Mouse (Mus musculus) adrenal gland, postnatal 4 days (tissue): Measurements from ENCODE around the gene Gcn1l1. TPM values are rescaled to one million over a fixed set of nuclear protein-coding genes. Genes with fewer than 3 reads are reported as not detected.

Experiments used
- DNase-seq, 2 experiments: peaks; one replicate each; pipeline ENCODE4 v3.0.0; 2021 to 2022; ENCODE audit warnings: low spot score in 2 of 2, mixed read lengths in 2 of 2
- microRNA-seq: library from miRNA; unstranded; fragments of <30 nt; microRNA quantifications from one replicate; pipeline ENCODE4 v1.2.0, GENCODE M21; 2021
- total RNA-seq, 2 experiments: library from RNA; stranded (reverse); gene quantifications; 2 replicates each; pipeline ENCODE4 v1.2.3; 2021

Gcn1l1 gene
- total RNA-seq, 2 experiments from 2014 or later: 83.5 to 87.5 TPM

DNA sequence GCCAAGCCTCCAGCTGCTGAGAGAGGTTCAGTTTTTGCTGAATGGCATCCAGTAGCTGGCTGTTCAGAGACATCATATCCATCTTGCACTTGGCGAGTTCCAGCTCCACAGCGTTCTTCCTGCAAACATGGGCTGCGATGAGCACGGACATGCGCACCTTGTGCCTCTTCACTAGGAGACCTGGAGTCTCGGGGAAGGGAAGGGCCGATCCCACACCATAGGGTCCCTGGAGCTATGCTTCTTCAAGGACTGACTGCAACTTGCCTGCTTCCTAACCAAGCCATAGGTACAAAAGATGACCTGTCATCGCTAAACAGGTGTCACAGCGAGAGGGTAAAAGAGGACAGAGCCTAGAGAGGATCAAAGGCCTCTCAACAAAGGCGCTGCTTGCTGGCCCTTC is 86.8 kb downstream of the Gcn1l1 start:
- DNase-seq: no peak

DNA sequence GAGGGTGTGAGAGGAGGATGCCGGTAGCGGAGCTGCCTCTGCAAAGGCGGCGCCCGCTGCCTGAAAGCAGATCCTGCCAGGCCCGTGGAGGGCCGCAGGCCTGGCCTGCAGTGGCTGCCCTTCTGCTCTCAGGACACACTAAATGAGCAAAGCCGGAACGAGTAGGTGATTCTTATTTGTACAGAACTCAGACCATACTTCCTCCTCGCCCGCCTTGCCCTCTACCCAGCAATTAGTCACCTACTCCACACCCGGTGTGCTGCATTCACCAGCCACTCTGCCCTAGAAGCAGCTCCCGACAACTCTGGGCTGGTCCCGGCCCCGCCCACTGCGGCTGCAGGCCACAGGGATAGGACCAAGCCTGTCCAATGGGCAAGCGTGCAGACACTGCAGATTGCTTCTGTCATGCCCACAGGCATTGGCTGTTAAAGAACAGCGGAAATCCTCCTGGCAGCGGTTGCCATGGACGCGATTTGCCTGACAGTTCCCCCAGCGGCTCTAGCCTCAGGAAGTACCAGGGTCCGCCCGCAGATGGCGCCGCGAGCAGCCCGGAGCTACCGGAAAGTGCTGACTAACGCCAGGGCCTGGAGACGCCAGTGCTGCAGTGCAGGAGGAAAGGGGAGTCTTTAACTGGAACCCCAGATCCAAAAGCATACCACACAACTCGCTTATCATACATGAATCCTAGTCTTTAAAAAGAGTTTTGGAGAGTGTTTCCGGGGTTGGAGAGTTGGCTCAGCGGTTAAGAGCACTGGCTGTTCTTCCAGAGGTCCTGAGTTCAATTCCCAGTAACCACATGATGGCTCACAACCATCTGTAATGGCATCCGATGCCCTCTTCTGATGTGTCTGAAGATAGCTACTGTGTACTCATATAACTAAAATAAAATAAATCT is 87.9 kb downstream of the Gcn1l1 start:
- DNase-seq: peak; percentile 99 to 100

DNA sequence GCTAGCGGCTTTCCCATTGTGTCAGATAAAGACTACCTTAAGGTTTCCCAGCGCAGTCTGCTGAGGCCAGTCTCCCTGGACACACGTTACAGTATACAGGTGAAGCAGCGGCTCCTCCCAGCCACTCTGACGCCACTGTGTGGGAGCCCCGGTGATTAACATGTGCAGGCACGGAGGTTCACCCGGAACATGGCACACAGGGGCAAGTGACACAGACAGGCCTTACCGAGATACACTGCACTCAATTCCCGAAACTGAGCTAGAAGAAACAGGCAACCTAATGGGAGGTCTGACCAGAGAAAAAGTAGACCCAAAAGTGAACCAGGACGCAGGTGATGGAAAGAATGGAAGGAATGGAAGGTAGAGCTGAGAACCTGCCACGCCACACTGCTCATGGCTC is 88.7 kb downstream of the Gcn1l1 start:
- no peak for DNase-seq

DNA sequence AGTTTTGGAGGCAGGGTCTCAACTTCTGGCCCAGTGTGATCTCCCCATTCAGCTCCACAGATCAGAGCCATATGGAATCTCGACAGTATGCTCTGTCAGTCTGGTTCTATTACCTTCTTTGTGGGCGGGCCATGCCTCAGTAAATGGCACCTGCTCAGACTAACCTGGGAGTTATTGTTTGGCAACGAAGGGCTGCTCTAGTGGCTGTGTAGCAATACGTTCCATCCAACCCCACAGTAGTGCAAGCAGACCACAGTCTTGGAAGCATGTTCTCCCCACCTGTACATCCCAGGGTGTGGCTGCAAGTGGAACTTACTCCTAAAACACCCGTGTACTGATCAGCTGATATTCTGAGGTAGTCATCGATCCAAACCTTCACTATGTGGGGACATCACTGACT is 91.6 kb downstream of the Gcn1l1 start:
- DNase-seq: no peak

DNA sequence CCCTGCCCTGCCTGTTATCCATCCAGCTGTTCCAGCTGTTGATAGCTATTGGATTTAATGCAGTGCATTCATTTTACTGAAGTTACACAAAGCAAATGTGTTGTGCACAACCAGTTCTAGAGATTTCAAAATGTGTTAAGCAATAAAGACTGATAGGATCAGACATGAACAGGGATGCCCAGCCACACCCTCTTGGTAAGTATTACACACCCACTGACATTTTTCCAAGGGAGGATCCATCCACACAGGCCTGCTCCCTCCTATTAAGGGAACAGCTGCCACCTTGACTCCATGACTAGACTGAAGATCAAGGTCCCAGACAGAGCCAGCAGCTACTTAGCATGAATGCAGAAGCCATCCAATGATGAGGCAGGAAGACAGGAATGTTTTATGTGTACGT is 92.2 kb downstream of the Gcn1l1 start:
- no peak for DNase-seq

DNA sequence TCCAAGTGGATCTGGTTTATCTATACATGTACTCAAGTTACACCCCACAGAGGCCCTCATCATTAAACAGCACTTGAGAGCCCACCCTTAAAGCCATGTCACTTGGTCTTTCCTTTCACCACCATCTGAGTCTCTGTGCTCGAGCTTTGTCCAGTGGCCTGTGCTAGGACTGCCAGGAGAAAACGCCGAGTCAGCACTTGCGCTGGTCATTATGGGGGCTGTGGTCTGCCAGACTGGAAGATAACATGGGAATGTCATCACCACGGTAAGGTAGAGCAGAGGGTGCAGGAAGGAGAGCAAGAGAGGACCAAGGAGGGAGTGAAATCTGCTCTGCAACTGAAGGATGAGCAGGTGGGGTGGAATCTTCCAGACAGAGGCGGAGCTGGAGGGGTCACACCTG is 93.3 kb downstream of the Gcn1l1 start:
- DNase-seq: no peak

DNA sequence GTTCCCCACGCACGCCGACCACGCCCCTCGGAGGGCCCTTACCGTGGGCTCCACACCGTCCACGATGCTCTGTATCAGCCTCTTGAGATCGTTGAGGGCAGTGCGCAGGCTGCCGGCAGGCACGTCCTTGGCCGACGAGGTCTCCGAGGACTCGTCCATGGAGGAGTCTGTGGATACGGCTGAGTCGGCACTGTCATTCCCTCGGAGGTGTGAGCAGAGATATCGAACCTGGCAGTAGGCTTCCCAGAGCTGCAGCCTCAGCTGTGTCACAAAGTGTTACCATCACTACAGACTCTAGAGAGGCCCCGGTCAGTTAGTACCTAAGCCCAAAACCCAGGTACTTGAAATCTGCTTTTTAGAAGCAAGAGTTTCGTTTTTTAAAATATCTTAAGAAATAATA is 97.6 kb downstream of the Gcn1l1 start:
- no peak for DNase-seq

DNA sequence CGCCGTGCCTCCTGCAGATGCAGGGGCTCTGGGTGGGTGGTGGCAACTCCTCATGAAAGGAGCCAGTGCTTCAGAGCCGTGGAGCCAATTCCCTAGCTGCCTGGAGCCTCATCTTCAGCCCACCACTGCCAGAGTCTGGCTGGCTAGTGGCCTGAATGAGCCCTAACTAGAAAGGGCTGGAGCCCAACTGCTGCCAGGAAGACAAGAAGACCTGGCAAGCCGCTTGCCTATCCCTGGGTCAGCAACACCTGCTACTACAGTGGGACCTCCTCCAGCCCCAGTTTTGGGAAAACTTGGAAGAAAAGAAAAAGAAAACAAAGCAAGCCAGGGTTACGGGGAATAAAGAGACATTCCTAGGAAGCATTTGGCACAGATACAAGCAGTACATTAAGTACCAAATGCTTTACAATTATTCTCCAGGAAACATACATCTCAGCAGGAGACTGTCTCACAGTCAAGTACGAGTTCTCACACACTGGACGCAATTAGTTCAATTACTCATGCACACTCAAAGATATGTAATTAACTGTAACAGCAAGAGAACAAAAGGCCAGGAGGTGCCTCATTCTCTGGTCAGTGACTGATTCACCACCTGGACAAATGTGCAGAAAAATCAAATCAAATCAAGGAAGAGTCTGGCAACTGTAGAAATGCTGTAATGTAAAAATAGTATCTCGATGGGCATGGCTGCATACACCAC is 101.5 kb downstream of the Gcn1l1 start:
- DNase-seq: no peak

DNA sequence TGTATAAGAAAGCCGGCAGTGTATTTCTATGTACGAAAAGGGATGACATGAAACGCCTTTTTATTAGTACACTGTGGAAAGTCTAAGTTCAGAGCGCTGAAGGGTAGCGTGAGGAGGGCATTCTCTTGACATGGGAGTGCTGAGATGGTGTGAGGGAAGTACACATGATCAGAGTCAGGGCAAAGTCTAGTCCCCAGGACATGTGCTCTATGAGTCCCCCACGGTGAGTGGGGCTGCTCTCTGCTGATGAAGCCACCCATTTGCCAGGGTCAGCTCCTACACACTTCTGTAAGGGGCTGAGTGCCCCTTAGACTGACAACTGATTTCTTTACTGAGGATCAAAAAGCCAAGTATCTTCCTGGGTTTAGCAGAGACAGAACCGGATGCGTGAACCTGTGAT is 102.2 kb downstream of the Gcn1l1 start:
- no peak for DNase-seq

DNA sequence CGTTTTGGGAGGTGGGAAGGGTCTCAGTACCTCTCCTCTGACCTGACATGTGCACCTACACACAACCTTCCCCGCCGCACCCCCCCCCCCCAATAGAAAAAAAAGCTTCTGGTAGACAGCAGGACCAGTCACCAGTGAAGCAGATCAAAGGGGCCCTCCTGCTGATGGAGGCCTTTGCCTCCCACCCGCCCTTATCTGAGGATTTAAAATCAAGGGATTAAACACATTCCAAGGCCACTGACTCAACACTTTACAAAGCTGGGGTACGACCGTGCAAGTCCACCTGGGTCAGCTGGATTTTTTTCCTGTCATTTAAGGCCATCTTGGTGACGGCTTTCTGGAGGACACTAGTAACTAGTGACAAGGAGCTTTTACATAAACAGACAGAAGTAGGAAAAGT is 102.8 kb downstream of the Gcn1l1 start:
- DNase-seq: no peak

DNA sequence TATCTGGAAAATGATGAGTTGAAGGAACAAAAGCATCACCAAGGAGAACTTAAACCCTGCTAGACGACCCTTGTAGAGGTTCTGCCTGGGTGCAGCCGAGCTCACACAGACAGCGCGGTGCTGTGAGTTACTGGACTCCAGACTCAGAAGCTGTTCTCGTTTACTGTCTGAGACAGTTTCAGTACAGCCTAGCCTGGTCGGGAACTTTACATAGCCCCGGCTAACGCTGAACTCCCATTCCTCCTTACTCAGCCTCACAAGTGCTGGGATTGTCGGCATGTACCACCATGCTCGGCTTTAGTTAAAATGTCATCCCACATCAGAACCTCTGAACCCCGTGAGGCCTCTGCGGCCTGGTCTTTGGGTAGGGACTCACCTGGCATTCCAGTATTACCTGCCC is 103.9 kb downstream of the Gcn1l1 start:
- no peak for DNase-seq

DNA sequence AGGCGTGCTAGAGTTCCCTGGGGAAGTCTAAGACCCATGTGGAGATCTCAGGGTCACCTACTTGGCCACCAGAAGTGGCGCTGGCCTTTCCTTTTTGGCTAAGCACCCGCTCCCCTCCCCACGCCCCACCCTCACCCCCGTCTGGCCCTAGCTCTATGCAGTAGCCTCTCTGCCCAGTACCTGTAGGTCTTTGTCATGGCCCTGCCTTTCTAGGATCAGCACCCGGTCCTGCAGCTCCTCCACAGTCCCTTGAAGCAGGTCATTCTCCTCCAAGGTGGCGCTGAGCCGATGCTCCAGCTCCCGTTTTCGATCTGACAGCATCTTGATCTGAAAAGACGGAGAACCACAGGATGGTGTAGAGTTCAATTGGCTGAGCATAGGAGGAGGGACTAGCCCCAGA is 104.9 kb downstream of the Gcn1l1 start:
- DNase-seq: no peak

DNA sequence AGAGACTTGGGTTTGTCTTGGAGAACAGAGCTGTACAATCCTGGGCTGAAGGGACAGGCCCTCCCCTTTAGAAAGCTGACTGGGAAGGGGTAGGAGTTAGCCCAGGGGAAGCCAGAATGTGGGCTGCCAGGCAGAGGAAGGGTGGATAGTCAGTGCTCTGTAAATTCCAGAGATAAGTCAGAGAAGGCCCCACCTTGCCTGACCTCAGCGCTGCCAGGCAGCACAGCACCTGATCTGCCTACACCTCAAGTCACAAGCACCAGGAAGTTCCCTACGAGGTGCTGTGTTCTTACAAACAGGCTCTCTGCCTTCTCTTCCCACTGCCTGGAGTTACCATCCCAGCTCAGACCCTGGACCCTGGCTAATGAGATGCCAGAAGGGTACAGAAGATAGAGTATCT is 105.4 kb downstream of the Gcn1l1 start:
- DNase-seq: no peak

DNA sequence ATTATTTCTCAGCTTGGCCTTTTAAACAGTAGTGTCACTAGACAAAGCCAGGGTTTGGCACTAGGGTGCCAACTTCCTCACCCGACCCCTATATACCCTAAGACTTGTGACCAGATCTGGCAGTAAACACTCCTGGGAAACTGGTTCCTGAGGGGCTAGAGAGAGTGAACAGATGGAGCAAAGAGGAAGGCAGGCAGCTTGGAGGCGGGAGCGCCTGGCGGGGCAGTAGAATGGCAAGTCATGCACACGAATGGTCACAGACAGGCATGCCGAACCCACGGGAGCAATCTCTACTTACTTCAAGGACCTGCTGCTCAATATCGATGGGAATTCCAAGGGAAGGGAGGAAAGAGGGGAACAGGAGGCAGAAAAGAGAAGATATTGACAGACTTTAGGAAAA is 106.8 kb downstream of the Gcn1l1 start:
- DNase-seq: no peak

Small RNAs within 50 kb of the gene (microRNA-seq; reads per million reads assigned to microRNA genes)
- gene Mir7029: not detected
- not detected for gene Mir7030

Other genes with a start within 250 kb of the Gcn1l1 start
- 10 to 100 TPM; 83.9 to 87.4 TPM for gene Srsf9, start 238.1 kb upstream of the Gcn1l1 start, total RNA-seq
- 10 to 100 TPM; 19.1 to 20.3 TPM for gene Gatc, start 224.1 kb upstream of the Gcn1l1 start, total RNA-seq
- 10 to 100 TPM; 35.1 to 39.6 TPM for gene Triap1, start 224.0 kb upstream of the Gcn1l1 start, total RNA-seq
- 100 to 1,000 TPM; 720 to 752 TPM for gene Cox6a1, start 216.3 kb upstream of the Gcn1l1 start, total RNA-seq
- gene Msi1, start 135.7 kb upstream of the Gcn1l1 start, total RNA-seq: 10 to 100 TPM; 27.0 to 33.2 TPM
- gene Pla2g1b, start 99.0 kb upstream of the Gcn1l1 start, total RNA-seq: 10 to 100 TPM in 1 of 2 experiments, not detected in 1; 13.7 TPM
- gene Sirt4, start 80.5 kb upstream of the Gcn1l1 start, total RNA-seq: 10 to 100 TPM; 29.9 to 31.3 TPM
- 10 to 100 TPM; 77.6 to 82.4 TPM for gene Pxn, start 58.6 kb upstream of the Gcn1l1 start, total RNA-seq
- gene Rplp0, start 5.8 kb upstream of the Gcn1l1 start, total RNA-seq: 1,000 to 10,000 TPM; 1,094 to 1,122 TPM
- gene Rab35, start 66.7 kb downstream of the Gcn1l1 start, total RNA-seq: 10 to 100 TPM; 65.0 to 65.5 TPM
- gene Bicdl1, start 166.4 kb downstream of the Gcn1l1 start, total RNA-seq: 10 to 100 TPM; 16.1 to 18.0 TPM